Mouse (Mus musculus) limb, embryonic 14.5 days (tissue): ENCODE measurements around the gene Itln1. TPM values are rescaled to one million over a fixed set of nuclear protein-coding genes. Genes with fewer than 3 reads are reported as not detected.

ENCODE experiments used
- ATAC-seq: fragments of 200-750 bp; cut with Nextera tagmentation; 2 replicates; pipeline ENCODE4 v1.8.0; 2017; ENCODE audit warnings: low read depth, moderate number of reproducible peaks, moderate TSS enrichment; ENCODE audit not compliant: low FRiP score
- DNase-seq: peaks from one replicate; pipeline ENCODE4 v3.0.0-alpha.2; 2015; ENCODE audit warnings: low spot score
- H3K27ac ChIP-seq: fragments of 300-500 bp; sonication (generic); replicated peaks from 2 replicates; pipeline ENCODE4 v1.5.1; 2014; ENCODE audit warnings: low read depth, mild to moderate bottlenecking, low read length, moderate library complexity, mixed read lengths
- H3K27me3 ChIP-seq: fragments of 300-500 bp; sonication (generic); 2 replicates; pipeline ENCODE4 v1.6.1; 2014; ENCODE audit warnings: low read length, mixed read lengths; ENCODE audit not compliant: control insufficient read depth, insufficient read depth
- H3K36me3 ChIP-seq: fragments of 300-500 bp; sonication (generic); 2 replicates; pipeline ENCODE4 v1.6.1; 2014; ENCODE audit warnings: mild to moderate bottlenecking, low read length, moderate library complexity, mixed read lengths; ENCODE audit not compliant: control insufficient read depth, insufficient read depth
- H3K4me1 ChIP-seq: fragments of 300-500 bp; sonication (generic); 2 replicates; pipeline ENCODE4 v1.6.1; 2014; ENCODE audit warnings: antibody characterized with exemption, low read length, mixed read lengths; ENCODE audit not compliant: control insufficient read depth, insufficient read depth
- H3K4me2 ChIP-seq: fragments of 300-500 bp; sonication (generic); replicated peaks from 2 replicates; pipeline ENCODE4 v1.6.1; 2014; ENCODE audit warnings: low read depth, mild to moderate bottlenecking, low read length, moderate library complexity; ENCODE audit not compliant: severe bottlenecking
- H3K4me3 ChIP-seq: fragments of 300-500 bp; sonication (generic); replicated peaks from 2 replicates; pipeline ENCODE4 v1.5.1; 2014; ENCODE audit warnings: low read length
- H3K9ac ChIP-seq: fragments of 300-500 bp; sonication (generic); 2 replicates; pipeline ENCODE4 v1.6.1; 2014; ENCODE audit warnings: mild to moderate bottlenecking, low read depth, low read length, moderate library complexity; ENCODE audit not compliant: severe bottlenecking
- H3K9me3 ChIP-seq: fragments of 300-500 bp; sonication (generic); 2 replicates; pipeline ENCODE4 v1.6.1; 2016; ENCODE audit warnings: low read length; ENCODE audit not compliant: control insufficient read depth
- POLR2A ChIP-seq: fragments of 200-500 bp; IDR thresholded peaks from 2 replicates; pipeline ENCODE4 v1.8.0; 2012; ENCODE audit warnings: inconsistent platforms, mild to moderate bottlenecking, moderate library complexity, borderline replicate concordance; ENCODE audit not compliant: insufficient read depth, insufficient read length; ENCODE audit errors: extremely low read depth
- WGBS: fragments of 180-500 bp; shearing (Covaris S2); extraction: QIAGEN DNeasy Blood & Tissue Kit; methylation state at CpG from one replicate; pipeline ENCODE4 v1.1.7; 2014; 5-methylcytosine and 5-hydroxymethylcytosine counted together
- polyA plus RNA-seq, 2 experiments: library from polyadenylated mRNA; depleted of rRNA in 1 of 2; stranded (reverse) in 1 of 2; unstranded in 1 of 2; fragments of >200 nt; fragmentation: Nextera tagmentation in 1 of 2; extraction: Ambion mirVana in 1 of 2; gene quantifications; 2 replicates each; pipeline versions ENCODE4 v1.2.1 to v1.2.3; 2012 to 2014

The Itln1 gene
- polyA plus RNA-seq, 2 experiments, result 0.05 TPM; not detected in 1

DNA sequence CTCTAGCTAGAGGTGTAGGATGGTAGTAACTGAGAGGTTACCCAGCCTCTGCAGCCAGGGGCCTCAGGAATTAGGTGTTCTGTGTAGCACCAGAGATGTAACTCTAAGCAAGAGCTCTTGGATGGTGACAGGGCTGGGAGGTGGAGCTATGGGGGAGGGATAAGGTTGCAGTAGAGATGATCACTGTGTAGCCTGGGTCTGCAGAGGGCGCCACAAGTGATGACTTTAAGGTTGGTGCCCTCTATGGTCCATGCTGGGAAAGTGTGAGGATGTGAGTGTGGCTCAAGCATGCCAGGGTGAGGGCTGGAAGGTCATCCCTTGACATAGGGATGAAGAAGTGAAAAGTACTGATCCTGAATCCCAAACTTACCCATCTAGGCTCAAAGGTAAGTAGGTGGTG is 20.1 kb downstream of the Itln1 start:
- H3K9me3 ChIP-seq, result no peaks in the 10 kb centered on the region
- H3K4me2 ChIP-seq, result no peak overlapping the region
- no peaks in the 10 kb centered on the region for H3K36me3 ChIP-seq
- no peaks in the 10 kb centered on the region for H3K27me3 ChIP-seq
- 7% methylated on average over 1 of the region's 1 CpGs for WGBS
- DNase-seq (no peak), ATAC-seq (no peak)
- TF ChIP-seq POLR2A, result no peak
- no peaks in the 10 kb centered on the region for H3K4me1 ChIP-seq
- no peak overlapping the region for H3K9ac ChIP-seq
- H3K27ac ChIP-seq, result no peak overlapping the region
- no peak overlapping the region for H3K4me3 ChIP-seq

DNA sequence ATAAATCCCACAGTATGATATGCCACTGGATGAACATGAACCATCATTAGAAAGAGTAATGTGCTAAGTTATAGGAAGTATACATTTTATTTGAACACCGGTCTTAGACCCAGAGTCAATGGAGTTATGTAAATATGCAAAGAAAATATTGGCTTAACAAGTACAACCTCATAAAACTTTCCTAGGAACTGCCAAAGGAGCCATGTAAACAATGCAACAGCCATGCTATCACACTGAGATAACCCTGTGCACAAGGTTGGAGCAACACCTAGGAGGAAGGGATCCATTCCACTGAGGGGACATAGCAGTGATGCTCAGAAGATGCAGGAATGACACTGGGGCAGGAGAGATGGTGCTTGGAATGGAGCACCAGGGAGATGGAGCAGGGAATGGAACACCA is 21.3 kb downstream of the Itln1 start:
- Histone ChIP-seq H3K36me3 (no peaks in the 10 kb centered on the region), H3K4me2 (no peak overlapping the region), H3K9me3 (no peaks in the 10 kb centered on the region), H3K4me1 (no peaks in the 10 kb centered on the region), H3K4me3 (no peak overlapping the region), H3K27me3 (no peaks in the 10 kb centered on the region), H3K27ac (no peak overlapping the region), H3K9ac (no peak overlapping the region)
- TF ChIP-seq POLR2A, result no peak
- no peak for DNase-seq
- no peak for ATAC-seq
- 92% methylated on average over 1 of the region's 1 CpGs for WGBS

DNA sequence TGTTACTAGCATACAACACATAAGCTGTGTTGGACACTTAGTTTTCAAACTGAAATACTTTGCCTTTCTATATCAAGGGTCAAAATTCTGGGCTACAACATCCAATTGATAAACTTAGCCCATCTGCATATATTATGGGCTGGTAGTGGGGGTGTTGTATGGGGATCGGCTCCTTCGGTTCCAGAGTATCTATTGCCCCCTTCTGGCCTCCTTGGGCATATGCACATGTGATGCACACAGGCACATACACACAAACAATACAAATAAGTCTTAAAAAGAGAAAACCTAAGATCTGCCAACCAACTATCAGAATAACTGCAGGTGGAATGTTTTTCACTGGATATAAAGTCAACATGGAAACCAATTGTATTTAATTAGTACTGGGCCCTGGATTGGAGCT is 21.9 kb downstream of the Itln1 start:
- Histone ChIP-seq H3K4me1 (no peaks in the 10 kb centered on the region), H3K36me3 (no peaks in the 10 kb centered on the region), H3K4me3 (no peak overlapping the region), H3K27ac (no peak overlapping the region), H3K4me2 (no peak overlapping the region), H3K9me3 (no peaks in the 10 kb centered on the region), H3K27me3 (no peaks in the 10 kb centered on the region), H3K9ac (no peak overlapping the region)
- ATAC-seq (no peak), DNase-seq (no peak)
- no peak for TF ChIP-seq POLR2A
- 83% methylated on average over 2 of the region's 2 CpGs for WGBS

DNA sequence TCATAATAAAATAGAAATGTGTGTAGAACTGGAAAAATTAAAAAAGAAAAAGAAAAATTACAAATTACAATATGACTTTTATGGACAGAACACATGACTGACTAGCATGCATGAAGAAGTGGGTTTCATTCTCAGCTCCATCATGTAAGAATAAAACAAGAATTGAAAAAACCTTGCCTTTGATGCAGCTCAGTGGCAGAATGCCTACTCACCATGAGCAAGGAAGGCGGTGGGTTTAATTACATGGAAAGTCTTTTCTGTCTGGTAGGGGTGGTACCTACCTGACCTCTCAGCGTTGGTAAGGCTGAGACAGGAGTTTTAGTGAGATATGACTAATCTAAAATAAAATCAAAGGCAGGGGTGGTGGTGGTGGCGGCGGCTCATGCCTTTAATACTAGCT is 30.5 kb downstream of the Itln1 start:
- H3K36me3 ChIP-seq, result no peaks in the 10 kb centered on the region
- H3K4me2 ChIP-seq, result peak overlapping the region; percentile 56
- peaks cover 4% of the 10 kb centered on the region; the same call in 1 of the 2 replicates for H3K4me1 ChIP-seq
- no peaks in the 10 kb centered on the region for H3K9me3 ChIP-seq
- DNase-seq, result no peak
- WGBS, result 69% methylated on average over 4 of the region's 4 CpGs
- H3K4me3 ChIP-seq, result peak overlapping the region; percentile 66
- H3K27ac ChIP-seq, result no peak overlapping the region
- ATAC-seq, result no peak
- no peak overlapping the region for H3K9ac ChIP-seq
- TF ChIP-seq POLR2A, result no peak
- H3K27me3 ChIP-seq, result no peaks in the 10 kb centered on the region

DNA sequence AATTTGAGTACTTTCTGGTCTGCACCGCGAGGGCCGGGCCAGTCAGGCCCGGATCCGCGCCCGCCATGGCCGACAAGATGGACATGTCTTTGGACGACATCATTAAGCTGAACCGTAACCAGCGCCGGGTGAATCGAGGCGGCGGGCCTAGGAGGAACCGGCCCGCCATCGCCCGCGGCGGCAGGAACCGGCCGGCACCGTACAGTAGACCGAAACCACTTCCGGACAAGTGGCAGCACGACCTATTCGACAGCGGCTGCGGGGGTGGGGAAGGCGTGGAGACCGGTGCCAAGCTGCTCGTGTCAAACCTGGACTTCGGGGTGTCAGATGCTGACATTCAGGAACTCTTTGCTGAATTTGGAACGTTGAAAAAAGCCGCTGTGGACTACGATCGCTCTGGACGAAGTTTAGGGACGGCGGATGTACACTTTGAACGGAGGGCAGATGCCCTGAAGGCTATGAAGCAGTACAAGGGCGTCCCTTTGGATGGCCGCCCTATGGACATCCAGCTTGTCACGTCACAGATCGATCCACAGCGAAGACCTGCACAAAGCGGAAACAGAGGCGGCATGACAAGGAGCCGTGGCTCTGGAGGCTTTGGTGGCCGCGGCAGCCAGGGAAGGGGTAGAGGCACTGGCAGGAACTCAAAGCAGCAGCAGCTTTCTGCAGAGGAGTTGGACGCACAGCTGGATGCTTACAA is 31.4 kb downstream of the Itln1 start:
- Histone ChIP-seq H3K4me2 (peak overlapping the region; percentile 56), H3K4me1 (peaks cover 4% of the 10 kb centered on the region; the same call in 1 of the 2 replicates), H3K27me3 (no peaks in the 10 kb centered on the region), H3K9me3 (no peaks in the 10 kb centered on the region), H3K9ac (peak overlapping the region; percentile 86), H3K36me3 (no peaks in the 10 kb centered on the region), H3K27ac (peak overlapping the region; percentile 97), H3K4me3 (peak overlapping the region; percentile 66)
- ATAC-seq (peak; percentile 42), DNase-seq (peak; percentile 49)
- WGBS, result under 1% methylated on average over 53 of the region's 53 CpGs
- TF ChIP-seq POLR2A, result peak; percentile 87; the same call in 1 of the 2 replicates

DNA sequence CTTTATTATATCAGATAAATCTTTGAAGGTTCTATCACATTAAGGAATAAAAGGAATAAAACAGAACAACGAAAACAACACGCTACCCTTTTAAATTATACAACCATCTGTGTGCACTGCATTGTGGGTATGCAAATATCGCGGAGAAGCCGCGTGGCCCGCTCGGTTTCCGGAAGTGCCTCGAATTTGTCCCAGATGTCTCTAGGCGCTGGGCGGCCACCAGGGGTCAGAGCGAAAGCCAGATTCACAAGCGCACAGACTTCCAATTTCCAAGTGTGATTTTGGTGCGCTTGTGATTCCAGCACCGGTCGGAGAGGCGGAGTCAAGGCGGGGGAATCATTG is 31.9 kb downstream of the Itln1 start, which contains the start of gene Alyref2:
TSS of gene Alyref2 (plus strand) at position 229 of the 342 bp plus-strand sequence.
- ATAC-seq (peak; percentile 87), DNase-seq (peak; percentile 95)
- H3K4me1 ChIP-seq, result peaks cover 4% of the 10 kb centered on the region; the same call in 1 of the 2 replicates
- H3K9me3 ChIP-seq, result no peaks in the 10 kb centered on the region
- peak within 1 kb of the TSS; percentile 86 for H3K9ac ChIP-seq
- H3K27me3 ChIP-seq, result no peaks in the 10 kb centered on the region
- H3K36me3 ChIP-seq, result no peaks in the 10 kb centered on the region
- no peak for TF ChIP-seq POLR2A
- H3K27ac ChIP-seq, result peak within 1 kb of the TSS; percentile 97
- peak within 1 kb of the TSS; percentile 66 for H3K4me3 ChIP-seq
- WGBS, result under 1% methylated on average over 19 of the region's 19 CpGs
- peak within 1 kb of the TSS; percentile 56 for H3K4me2 ChIP-seq
